Mouse (Mus musculus) liver, embryonic 12.5 days (tissue): ENCODE results near the gene Fgfr3. TPM values are rescaled to one million over a fixed set of nuclear protein-coding genes. Genes with fewer than 3 reads are reported as not detected.

Source experiments
- ATAC-seq: fragments of 200-750 bp; cut with Nextera tagmentation; 2 replicates; pipeline ENCODE4 v1.8.0; 2017; ENCODE audit warnings: moderate number of reproducible peaks, mild to moderate bottlenecking, moderate library complexity
- H3K27ac ChIP-seq: fragments of 300-500 bp; sonication (generic); 2 replicates; pipeline ENCODE4 v1.5.1; 2016; ENCODE audit warnings: mild to moderate bottlenecking
- H3K27me3 ChIP-seq: fragments of 300-500 bp; sonication (generic); replicated peaks from 2 replicates; pipeline ENCODE4 v1.6.1; 2016; ENCODE audit warnings: mild to moderate bottlenecking, moderate library complexity
- H3K36me3 ChIP-seq: fragments of 300-500 bp; sonication (generic); 2 replicates; pipeline ENCODE4 v1.6.1; 2016; ENCODE audit warnings: mild to moderate bottlenecking, moderate library complexity
- H3K4me1 ChIP-seq: fragments of 300-500 bp; sonication (generic); 2 replicates; pipeline ENCODE4 v1.6.1; 2016
- H3K4me2 ChIP-seq: fragments of 300-500 bp; sonication (generic); 2 replicates; pipeline ENCODE4 v1.6.1; 2016; ENCODE audit warnings: mild to moderate bottlenecking, moderate library complexity
- H3K4me3 ChIP-seq: fragments of 300-500 bp; sonication (generic); 2 replicates; pipeline ENCODE4 v1.5.1; 2016; ENCODE audit warnings: mild to moderate bottlenecking, moderate library complexity
- H3K9ac ChIP-seq: fragments of 300-500 bp; sonication (generic); 2 replicates; pipeline ENCODE4 v1.6.1; 2016; ENCODE audit warnings: mild to moderate bottlenecking, moderate library complexity
- H3K9me3 ChIP-seq: fragments of 300-500 bp; sonication (generic); replicated peaks from 2 replicates; pipeline ENCODE4 v1.6.1; 2016; ENCODE audit warnings: mild to moderate bottlenecking, moderate library complexity
- WGBS: fragments of 180-500 bp; shearing (Covaris S2); methylation state at CpG from one replicate; pipeline ENCODE4 v1.1.7; 2016; ENCODE audit not compliant: insufficient replicate concordance; 5-methylcytosine and 5-hydroxymethylcytosine counted together
- polyA plus RNA-seq: library from polyadenylated mRNA; unstranded; fragments of >200 nt; fragmentation: Nextera tagmentation; extraction: Ambion mirVana; gene quantifications from 2 replicates; pipeline ENCODE4 v1.2.1, GENCODE M21; 2016

The Fgfr3 gene
- polyA plus RNA-seq, 1 experiment from 2014 or later: 4.8 TPM

DNA sequence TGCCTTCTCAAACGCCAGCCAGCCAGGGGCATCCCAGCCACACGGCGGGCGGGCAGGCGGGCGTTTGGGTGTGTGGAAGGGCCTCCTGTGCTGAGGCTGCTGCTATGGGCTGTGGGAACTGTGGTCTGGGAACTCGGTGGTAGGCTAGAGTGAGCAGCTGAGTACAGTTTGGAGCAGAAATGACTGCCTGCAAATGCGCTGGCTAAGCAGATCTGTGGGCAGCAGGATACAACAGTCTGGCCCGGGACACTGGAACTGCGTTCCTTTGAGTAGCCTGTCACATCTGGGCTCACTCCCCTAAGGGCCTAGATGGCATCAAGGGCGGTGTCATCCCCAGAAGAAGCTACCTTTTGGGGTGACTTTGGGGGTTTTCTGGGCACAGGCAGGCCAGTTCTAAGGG is 19.6 kb upstream of the Fgfr3 start:
- no peak overlapping the region for H3K4me2 ChIP-seq
- no peak overlapping the region for H3K27ac ChIP-seq
- H3K9ac ChIP-seq: no peak overlapping the region
- H3K27me3 ChIP-seq: peaks cover 53% of the 10 kb centered on the region
- H3K36me3 ChIP-seq: no peaks in the 10 kb centered on the region
- no peak for ATAC-seq
- peaks cover 48% of the 10 kb centered on the region for H3K4me1 ChIP-seq
- H3K4me3 ChIP-seq: no peak overlapping the region
- H3K9me3 ChIP-seq: no peaks in the 10 kb centered on the region
- WGBS: 70% methylated on average over 11 of the region's 11 CpGs

DNA sequence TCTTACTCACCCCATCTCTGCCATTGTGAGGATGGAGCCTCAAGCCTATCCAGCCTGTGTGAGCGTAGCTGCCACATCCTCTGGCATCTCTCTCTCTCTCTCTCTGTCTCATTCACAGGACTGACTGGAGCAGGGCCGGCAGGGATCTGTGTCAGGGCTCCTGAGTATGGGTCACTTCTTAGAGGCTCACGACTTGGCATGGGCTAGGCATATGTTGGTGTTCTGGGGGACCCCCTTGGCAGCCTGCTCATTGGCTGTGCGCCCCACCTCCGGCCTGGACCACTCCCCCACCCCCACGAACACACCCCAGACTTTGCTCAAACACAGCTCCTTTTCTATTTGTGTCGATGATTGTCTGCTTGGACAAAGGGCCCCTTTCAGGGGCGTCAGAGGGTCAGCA is 17.5 kb upstream of the Fgfr3 start:
- peaks cover 37% of the 10 kb centered on the region for H3K4me1 ChIP-seq
- H3K4me2 ChIP-seq: no peak overlapping the region
- peaks cover 32% of the 10 kb centered on the region for H3K27me3 ChIP-seq
- ATAC-seq: no peak
- no peak overlapping the region for H3K4me3 ChIP-seq
- no peaks in the 10 kb centered on the region for H3K36me3 ChIP-seq
- H3K27ac ChIP-seq: no peak overlapping the region
- H3K9me3 ChIP-seq: no peaks in the 10 kb centered on the region
- WGBS: 68% methylated on average over 8 of the region's 8 CpGs
- no peak overlapping the region for H3K9ac ChIP-seq

DNA sequence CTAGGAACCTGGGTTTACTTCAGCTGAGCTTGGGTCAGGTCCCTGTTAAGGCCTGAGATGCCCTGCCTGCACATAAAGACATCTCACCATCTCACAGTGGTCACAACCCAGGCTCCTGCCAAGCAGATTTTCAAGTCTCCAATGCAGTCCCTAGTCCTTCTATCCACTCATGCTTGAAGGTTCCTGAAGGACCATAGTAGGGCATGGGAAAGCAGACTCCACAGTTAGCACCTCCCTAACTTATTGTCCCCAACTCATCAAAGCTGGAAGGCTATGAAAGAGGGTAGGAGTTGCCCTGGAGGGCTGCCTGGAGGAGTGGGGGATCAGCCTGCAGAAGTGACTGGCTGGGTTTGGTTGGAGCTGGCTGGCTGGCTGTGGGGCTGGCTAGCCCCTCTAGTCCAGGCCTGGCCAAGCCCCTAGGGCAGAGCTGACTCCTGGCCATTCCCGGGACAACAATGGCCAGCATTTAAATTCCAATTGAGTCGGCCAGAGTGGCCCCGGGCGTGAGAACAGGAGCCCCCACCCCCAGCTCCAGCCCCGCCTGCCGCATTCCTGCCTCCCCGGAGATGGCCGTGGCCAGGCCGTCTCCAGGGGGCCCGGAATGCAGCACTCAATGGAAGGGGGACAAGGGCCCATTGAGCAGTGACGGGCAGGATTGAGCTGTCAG is 16.4 kb upstream of the Fgfr3 start:
- H3K4me1 ChIP-seq: peaks cover 35% of the 10 kb centered on the region
- H3K27ac ChIP-seq: no peak overlapping the region
- no peak overlapping the region for H3K4me3 ChIP-seq
- H3K27me3 ChIP-seq: peaks cover 24% of the 10 kb centered on the region
- no peak overlapping the region for H3K9ac ChIP-seq
- H3K9me3 ChIP-seq: no peaks in the 10 kb centered on the region
- ATAC-seq: no peak
- no peaks in the 10 kb centered on the region for H3K36me3 ChIP-seq
- H3K4me2 ChIP-seq: peak overlapping the region; percentile 27; the same call in 1 of the 2 replicates
- 56% methylated on average over 11 of the region's 11 CpGs for WGBS

DNA sequence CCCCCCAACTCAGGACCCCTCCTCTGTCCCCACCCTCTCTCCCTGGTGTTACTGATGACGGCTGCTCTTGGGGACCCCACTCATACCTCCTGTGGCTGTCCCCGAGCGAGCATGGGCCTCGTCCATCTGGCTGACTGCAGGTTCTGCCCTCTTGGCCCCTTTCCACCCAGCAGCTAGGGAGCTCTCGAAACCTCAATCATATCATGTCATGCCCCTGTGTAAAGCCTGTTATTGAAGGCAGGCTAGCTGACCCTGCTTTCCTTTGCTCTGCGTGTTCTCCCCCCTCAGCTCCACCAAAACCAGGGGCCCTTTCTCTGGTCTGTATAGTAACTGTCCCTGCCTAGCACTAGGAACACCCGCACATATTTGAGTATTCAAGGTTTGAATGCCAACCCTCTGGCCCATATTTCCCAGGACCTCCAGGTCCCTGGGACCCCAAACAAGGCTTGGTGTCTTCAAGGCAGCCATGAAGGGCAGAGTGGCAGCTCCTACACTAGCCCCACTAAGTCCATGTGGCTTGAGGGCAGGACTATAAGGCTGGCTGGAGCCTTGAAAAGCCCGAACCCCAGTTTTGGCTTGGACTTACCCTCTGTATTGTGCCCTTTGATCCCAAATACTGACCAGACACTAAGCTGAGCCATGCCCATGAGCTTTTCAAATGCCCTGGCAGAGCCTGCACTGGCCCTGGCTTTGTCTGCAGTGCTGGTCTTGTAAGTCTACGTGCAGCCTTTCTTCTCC is 15.7 kb upstream of the Fgfr3 start:
- no peak overlapping the region; the same call in 1 of the 2 replicates for H3K27ac ChIP-seq
- H3K27me3 ChIP-seq: peaks cover 21% of the 10 kb centered on the region; the same call in 1 of the 2 replicates
- peaks cover 29% of the 10 kb centered on the region for H3K4me1 ChIP-seq
- H3K4me2 ChIP-seq: peak overlapping the region; percentile 27; the same call in 1 of the 2 replicates
- H3K4me3 ChIP-seq: no peak overlapping the region
- WGBS: 46% methylated on average over 9 of the region's 9 CpGs
- 0 out of 2 replicates have a peak overlapping the region, but pooled peaks have one; percentile 4 for H3K9ac ChIP-seq
- ATAC-seq: no peak
- no peaks in the 10 kb centered on the region for H3K36me3 ChIP-seq
- H3K9me3 ChIP-seq: no peaks in the 10 kb centered on the region

DNA sequence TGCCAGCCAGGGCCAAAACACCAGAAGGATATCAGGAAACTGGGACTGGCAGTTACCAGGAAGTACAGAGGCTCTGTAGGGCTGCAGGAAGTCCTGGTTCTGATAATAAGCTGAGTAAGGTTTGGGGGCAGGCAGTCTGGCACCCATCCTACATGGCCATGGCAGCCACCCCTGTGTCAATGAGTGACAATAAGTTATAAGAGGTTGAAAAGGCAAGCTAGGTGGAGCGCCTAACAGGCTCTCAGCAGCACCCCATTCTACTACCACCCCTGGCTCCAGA is 15.2 kb upstream of the Fgfr3 start:
- 76% methylated on average over 1 of the region's 1 CpGs for WGBS
- ATAC-seq: no peak
- Histone ChIP-seq H3K36me3 (no peaks in the 10 kb centered on the region), H3K4me2 (no peak overlapping the region), H3K4me3 (no peak overlapping the region), H3K9me3 (no peaks in the 10 kb centered on the region), H3K4me1 (peaks cover 28% of the 10 kb centered on the region), H3K27ac (no peak overlapping the region), H3K9ac (no peak overlapping the region), H3K27me3 (peaks cover 16% of the 10 kb centered on the region; the same call in 1 of the 2 replicates)

DNA sequence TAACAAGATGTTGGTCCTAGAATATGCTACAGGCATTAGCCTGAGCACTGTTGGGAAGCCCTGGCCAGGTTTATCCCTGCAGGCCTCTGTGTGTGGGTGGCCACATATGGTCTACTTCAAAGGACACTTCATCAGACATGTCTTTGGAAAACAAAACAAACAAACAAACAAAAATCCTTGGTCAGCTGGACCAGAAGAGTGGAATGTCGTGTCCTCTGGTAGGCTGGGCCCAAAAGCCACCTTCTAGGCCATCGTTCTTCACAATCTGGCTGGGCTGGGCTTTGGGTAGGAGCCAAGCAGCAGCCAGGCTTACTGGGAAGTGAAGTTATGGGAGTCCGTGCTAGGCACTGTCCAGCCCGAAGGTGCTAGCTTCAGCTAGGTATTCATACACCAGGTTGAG is 14.3 kb upstream of the Fgfr3 start:
- no peak overlapping the region for H3K4me2 ChIP-seq
- H3K9ac ChIP-seq: no peak overlapping the region
- 0 out of 2 replicates have a peak, but pooled peaks cover 12% of the 10 kb centered on the region for H3K27me3 ChIP-seq
- H3K4me3 ChIP-seq: no peak overlapping the region
- WGBS: 52% methylated on average over 4 of the region's 4 CpGs
- H3K27ac ChIP-seq: no peak overlapping the region
- no peaks in the 10 kb centered on the region for H3K9me3 ChIP-seq
- H3K4me1 ChIP-seq: peaks cover 25% of the 10 kb centered on the region
- ATAC-seq: no peak
- H3K36me3 ChIP-seq: no peaks in the 10 kb centered on the region

DNA sequence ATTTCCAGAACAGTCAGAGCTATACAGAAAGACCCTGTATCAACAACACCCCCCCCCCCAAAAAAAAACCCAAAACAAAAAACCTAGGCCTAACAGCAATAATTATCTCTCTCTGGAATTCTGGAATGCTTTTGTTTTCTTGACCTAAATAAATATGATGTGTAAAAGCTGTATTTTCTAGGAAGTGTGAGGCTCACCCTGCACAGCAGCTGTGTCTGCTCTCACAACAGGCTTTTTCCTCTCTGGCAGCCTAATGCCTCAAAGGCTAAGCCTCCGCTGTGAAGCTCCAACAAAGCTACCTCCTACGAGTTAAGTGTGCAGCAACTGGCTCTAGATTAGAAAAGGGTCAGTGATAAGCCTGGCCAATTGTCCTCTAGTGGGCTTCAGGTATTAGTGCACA is 12.4 kb upstream of the Fgfr3 start:
- peaks cover 21% of the 10 kb centered on the region for H3K4me1 ChIP-seq
- no peak overlapping the region for H3K4me2 ChIP-seq
- H3K36me3 ChIP-seq: no peaks in the 10 kb centered on the region
- ATAC-seq: no peak
- peaks cover 14% of the 10 kb centered on the region; the same call in 1 of the 2 replicates for H3K27me3 ChIP-seq
- H3K27ac ChIP-seq: no peak overlapping the region
- H3K4me3 ChIP-seq: no peak overlapping the region
- no peaks in the 10 kb centered on the region for H3K9me3 ChIP-seq
- no peak overlapping the region for H3K9ac ChIP-seq
- WGBS: 50% methylated on average over 2 of the region's 2 CpGs

DNA sequence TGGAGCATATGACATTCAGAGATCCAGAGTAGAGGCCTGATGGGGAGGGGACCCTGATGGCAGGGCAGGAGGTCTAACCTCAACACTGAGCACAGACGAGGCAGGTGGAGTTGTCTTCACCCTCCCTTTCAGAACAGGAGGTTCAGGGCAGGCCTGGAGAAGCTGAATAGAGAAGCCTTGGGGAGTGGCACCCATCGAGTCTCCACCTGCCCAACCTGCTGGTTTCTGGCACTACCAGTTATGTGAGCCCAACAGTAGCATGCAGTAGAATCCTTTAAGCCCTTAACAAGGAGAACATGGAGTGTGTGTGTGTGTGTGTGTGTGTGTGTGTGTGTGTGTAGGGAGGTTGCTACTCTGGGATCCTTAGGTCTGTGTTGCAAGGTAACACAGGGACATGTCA is 8.9 kb upstream of the Fgfr3 start:
- peaks cover 16% of the 10 kb centered on the region for H3K27me3 ChIP-seq
- no peak for ATAC-seq
- no peak overlapping the region for H3K9ac ChIP-seq
- H3K4me2 ChIP-seq: no peak overlapping the region
- no peaks in the 10 kb centered on the region for H3K36me3 ChIP-seq
- no peak overlapping the region for H3K27ac ChIP-seq
- no peaks in the 10 kb centered on the region for H3K4me1 ChIP-seq
- no peak overlapping the region for H3K4me3 ChIP-seq
- WGBS: 51% methylated on average over 2 of the region's 2 CpGs
- H3K9me3 ChIP-seq: no peaks in the 10 kb centered on the region

DNA sequence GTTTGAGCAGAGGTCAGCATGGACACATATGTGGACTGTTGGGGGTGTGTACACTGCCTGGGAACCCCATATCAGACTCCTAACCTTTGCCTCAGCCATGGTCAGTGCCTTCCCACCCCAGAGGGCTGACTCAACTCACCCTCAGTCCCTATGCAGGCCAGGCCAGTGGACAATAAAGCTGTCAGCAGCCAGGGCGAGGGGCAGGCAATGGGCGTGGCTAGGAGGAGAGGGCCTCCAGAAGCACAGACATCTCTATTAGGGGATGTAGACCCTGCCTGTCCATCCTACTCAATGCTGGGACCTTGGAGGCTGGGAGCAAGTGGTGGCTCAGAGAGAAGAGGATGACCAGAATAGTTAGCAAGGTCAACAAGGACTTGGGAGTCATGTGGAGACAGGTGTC is 6.3 kb upstream of the Fgfr3 start:
- H3K9ac ChIP-seq: no peak overlapping the region
- ATAC-seq: no peak
- WGBS: 55% methylated on average over 2 of the region's 2 CpGs

DNA sequence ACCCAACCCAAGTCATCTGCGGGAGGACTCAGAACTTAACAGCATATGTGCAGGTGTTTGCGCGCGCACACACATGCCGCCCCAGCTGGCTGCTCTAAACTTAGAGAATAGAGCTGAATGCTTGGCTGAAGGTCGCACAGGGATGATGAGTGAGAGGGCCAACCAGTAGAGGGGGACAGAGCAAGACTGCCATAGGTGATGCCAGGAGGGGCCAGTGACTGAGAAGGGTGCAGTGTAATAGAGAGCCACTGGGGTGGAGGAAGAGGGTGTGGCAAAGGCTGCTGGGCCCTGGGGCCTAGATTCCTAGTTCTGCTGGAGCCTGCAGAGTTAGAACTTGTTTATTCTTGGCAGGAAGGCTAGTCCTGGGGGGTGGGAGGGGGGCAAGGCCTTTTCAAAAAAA is 5.0 kb upstream of the Fgfr3 start:
- Histone ChIP-seq H3K9me3 (no peaks in the 10 kb centered on the region), H3K27me3 (peaks cover 52% of the 10 kb centered on the region), H3K4me1 (peaks cover 16% of the 10 kb centered on the region), H3K36me3 (no peaks in the 10 kb centered on the region), H3K27ac (no peak overlapping the region), H3K9ac (no peak overlapping the region), H3K4me2 (no peak overlapping the region), H3K4me3 (no peak overlapping the region)
- no peak for ATAC-seq
- WGBS: 79% methylated on average over 6 of the region's 6 CpGs

More for the DNA sequence above, 6.3 kb upstream of the Fgfr3 start:
- Histone ChIP-seq H3K27me3 (peaks cover 39% of the 10 kb centered on the region), H3K9me3 (no peaks in the 10 kb centered on the region), H3K4me2 (no peak overlapping the region), H3K4me1 (peaks cover 3% of the 10 kb centered on the region), H3K27ac (no peak overlapping the region), H3K4me3 (no peak overlapping the region), H3K36me3 (no peaks in the 10 kb centered on the region)

DNA sequence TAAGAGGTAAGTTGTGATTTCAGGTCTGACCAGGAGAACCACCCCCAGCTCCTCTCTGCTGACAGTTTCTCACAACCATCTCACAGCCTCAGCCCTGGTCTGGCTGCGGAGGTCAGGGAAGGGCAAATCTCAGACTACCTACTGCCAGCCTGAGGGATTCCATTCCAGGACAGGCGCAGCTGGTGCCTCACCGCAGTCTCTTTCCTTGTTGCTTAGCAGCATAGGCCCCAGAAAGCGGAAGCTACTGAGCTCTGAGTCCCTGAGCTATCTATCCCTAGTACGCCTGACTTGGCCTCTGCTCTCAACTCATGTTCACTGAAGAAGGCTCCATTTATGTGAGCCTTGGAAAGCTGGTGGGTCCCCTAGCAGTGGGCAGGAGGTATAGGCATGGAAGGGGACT is 3.0 kb upstream of the Fgfr3 start:
- Histone ChIP-seq H3K27me3 (peaks cover 72% of the 10 kb centered on the region), H3K9ac (no peak overlapping the region), H3K4me3 (no peak overlapping the region), H3K4me2 (no peak overlapping the region), H3K27ac (no peak overlapping the region), H3K4me1 (peaks cover 36% of the 10 kb centered on the region), H3K36me3 (no peaks in the 10 kb centered on the region), H3K9me3 (no peaks in the 10 kb centered on the region)
- whole genome bisulfite sequencing: 55% methylated on average over 5 of the region's 5 CpGs
- no peak for ATAC-seq

DNA sequence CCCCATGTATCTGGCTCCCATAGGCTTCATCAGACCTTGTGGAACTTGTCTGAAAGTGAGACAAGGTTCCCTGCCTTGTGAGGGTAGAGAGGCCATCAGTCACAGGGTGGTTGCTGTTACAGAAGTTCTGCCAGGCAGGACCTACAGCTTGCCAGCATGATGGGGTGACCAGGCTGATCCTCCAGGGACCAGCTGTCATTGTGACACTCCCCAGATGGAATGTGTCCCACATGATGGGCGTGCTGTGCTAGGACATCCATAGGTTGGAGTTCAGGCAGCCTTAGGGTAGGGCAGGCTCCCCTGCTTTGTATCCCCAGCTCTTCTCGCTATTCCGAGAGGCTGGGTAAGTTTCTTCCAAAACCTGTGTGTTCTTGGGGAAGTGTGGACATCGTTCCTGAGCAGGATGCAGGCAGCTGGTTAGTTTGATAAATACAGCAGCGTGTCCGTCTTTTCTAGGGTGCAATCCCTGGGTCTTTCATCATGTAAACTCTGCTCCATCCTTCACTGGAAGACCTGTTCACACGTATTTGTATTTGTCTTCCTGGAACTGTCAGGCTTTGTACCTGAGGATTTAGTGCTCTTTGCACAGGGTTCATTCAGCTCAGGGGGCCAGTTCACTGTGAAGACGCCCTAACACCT is 503 bp upstream of the Fgfr3 start:
- Histone ChIP-seq H3K4me2 (peak overlapping the region; percentile 82), H3K36me3 (no peaks in the 10 kb centered on the region), H3K27me3 (peaks cover 81% of the 10 kb centered on the region), H3K4me3 (peak overlapping the region; percentile 64), H3K27ac (no peak overlapping the region), H3K4me1 (peaks cover 44% of the 10 kb centered on the region), H3K9ac (no peak overlapping the region), H3K9me3 (no peaks in the 10 kb centered on the region)
- no peak for ATAC-seq
- WGBS: 8% methylated on average over 8 of the region's 8 CpGs
